Mouse (Mus musculus) erythroblast, embryonic 14.5 days (primary cell): Measurements from ENCODE around the gene Fancg. TPM values are rescaled to one million over a fixed set of nuclear protein-coding genes. Genes with fewer than 3 reads are reported as not detected.

Source experiments
- H3K27me3 ChIP-seq: 2 replicates; pipeline ENCODE4 v1.6.1; 2012; ENCODE audit warnings: inconsistent platforms; ENCODE audit not compliant: control insufficient read depth
- H3K36me3 ChIP-seq: 2 replicates; pipeline ENCODE4 v1.6.1; 2012; ENCODE audit warnings: mild to moderate bottlenecking, inconsistent platforms; ENCODE audit not compliant: control insufficient read depth
- H3K4me1 ChIP-seq: 2 replicates; pipeline ENCODE4 v1.6.1; 2012; ENCODE audit warnings: inconsistent platforms; ENCODE audit not compliant: control insufficient read depth
- H3K4me3 ChIP-seq: replicated peaks from 2 replicates; pipeline ENCODE3; 2012; ENCODE audit warnings: moderate library complexity, mild to moderate bottlenecking, inconsistent platforms
- H3K9me3 ChIP-seq: 2 replicates; pipeline ENCODE4 v1.6.1; 2012; ENCODE audit warnings: low read length, inconsistent platforms, mixed read lengths; ENCODE audit not compliant: control insufficient read depth
- GATA1 ChIP-seq: IDR thresholded peaks from 2 replicates; pipeline ENCODE4 v1.6.1; 2012; ENCODE audit warnings: low read length, inconsistent platforms, mixed read lengths
- TAL1 ChIP-seq: IDR thresholded peaks from 3 replicates; pipeline ENCODE4 v1.6.1; 2012; ENCODE audit warnings: low read length, inconsistent platforms, mixed read lengths
- polyA plus RNA-seq: library from polyadenylated mRNA; stranded (reverse); fragments of >175 nt; gene quantifications from 2 replicates; pipeline ENCODE4 v1.2.3, GENCODE M21; 2012

Gene Fancg
- polyA plus RNA-seq, 1 experiment: 0.62 TPM

DNA sequence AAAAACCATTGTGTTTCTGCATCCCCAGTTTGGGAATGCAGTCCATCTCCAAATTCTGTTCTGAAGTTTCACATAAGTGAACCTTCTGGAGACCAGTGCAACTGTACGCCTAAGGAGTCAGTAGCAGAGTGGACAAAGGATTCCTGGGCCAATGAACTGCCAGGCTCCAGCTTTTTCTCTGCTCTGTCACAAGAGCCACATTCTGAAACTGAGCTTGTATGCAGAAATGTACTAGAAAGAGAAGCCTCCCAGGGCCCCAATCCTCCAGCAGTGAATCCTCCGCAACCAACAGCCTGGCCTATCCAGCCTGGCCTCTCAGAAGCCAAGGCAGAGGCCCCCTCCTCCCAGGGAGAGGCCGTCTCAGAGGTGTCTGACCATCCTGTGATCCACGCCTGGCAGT, 37.4 kb downstream of the Fancg start:
- H3K36me3 ChIP-seq: peaks cover 11% of the 10 kb centered on the region
- TF ChIP-seq GATA1: no peak
- TF ChIP-seq TAL1: no peak
- no peaks in the 10 kb centered on the region for H3K27me3 ChIP-seq
- H3K4me3 ChIP-seq: no peak overlapping the region
- H3K9me3 ChIP-seq: no peaks in the 10 kb centered on the region
- no peaks in the 10 kb centered on the region for H3K4me1 ChIP-seq

DNA sequence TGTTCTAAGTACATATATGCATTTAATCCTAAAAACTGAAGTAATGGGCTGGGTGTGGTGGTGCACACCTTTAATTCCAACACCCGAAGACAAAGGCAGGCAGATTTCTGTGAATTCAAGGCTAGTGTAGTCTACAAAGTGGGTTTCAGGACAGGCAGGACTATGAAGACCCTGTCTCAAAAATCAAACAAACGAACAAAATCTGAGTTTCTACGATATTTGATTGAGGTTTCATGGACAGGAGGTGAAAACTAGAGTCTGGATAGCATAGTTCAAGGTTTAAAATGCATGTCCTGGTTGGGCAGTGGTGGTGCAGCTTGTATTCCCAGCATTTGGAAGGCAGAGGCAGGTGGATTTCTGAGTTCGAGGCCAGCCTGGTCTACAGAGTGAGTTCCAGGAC, 41.0 kb downstream of the Fancg start, which contains the start of gene 1700022I11Rik:
Gene 1700022I11Rik (plus strand): TSS at position 301 of the 400 bp plus-strand sequence.
- H3K4me3 ChIP-seq: no peak within 1 kb of the TSS
- no peaks in the 10 kb centered on the region for H3K9me3 ChIP-seq
- peaks cover 9% of the 10 kb centered on the region for H3K27me3 ChIP-seq
- no peaks in the 10 kb centered on the region for H3K36me3 ChIP-seq
- peaks cover 5% of the 10 kb centered on the region for H3K4me1 ChIP-seq
- no peak for TF ChIP-seq GATA1
- TF ChIP-seq TAL1: no peak

DNA sequence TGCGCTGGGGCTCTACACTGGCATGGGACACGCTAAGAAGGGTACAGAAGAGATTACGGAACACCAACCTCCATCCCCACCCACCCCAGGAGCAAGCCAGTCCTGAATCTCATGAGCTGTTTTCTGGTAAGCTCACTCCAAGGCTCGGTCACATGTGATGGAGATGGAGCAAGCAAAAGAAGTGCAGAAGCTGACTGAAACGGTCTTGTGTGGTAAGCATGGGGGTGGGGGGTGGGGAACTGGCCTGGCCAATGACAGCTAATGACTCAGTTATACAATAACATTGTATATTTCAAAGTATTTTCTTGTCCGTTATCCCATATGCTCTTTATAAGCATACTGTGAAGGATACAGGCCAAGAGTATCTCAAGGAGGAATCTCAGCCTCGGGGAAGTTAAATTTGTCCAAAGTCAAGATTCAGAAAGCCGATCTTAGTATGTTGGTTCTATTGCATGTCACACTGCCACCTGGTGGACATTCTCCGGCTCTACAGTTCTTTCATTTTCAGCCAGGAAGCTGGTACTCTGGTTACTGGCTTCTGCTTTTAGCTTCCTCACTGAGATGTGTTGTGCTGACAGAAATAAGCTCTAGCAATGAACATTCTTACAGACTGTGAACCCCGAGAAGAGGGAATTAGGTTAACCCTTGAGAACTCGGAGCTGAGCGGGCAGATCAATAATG, 45.1 kb downstream of the Fancg start:
- Histone ChIP-seq H3K27me3 (peaks cover 9% of the 10 kb centered on the region), H3K4me3 (no peak overlapping the region), H3K36me3 (no peaks in the 10 kb centered on the region), H3K9me3 (no peaks in the 10 kb centered on the region), H3K4me1 (peaks cover 5% of the 10 kb centered on the region)
- TF ChIP-seq GATA1 (no peak), TAL1 (no peak)

DNA sequence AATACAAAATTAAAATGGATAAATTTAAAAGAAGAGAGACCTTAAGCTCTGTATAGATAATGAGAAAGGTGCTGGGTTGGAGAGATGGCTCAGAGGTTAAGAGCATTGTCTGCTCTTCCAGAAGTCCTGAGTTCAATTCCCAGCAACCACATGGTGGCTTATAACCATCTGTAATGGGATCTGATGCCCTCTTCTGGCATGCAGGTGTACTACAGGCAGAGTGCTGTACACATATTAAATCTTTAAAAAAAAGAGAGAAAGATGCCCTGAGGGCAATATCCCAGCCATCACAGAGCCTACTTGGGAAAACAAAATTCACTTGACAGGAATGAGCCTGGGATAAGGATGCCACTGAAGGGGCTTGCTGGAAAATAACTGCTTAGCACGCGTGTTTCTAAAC, 46.8 kb downstream of the Fancg start:
- no peak for TF ChIP-seq TAL1
- TF ChIP-seq GATA1: no peak
- H3K4me3 ChIP-seq: no peak overlapping the region
- peaks cover 12% of the 10 kb centered on the region for H3K27me3 ChIP-seq
- H3K36me3 ChIP-seq: no peaks in the 10 kb centered on the region
- H3K9me3 ChIP-seq: no peaks in the 10 kb centered on the region
- peaks cover 5% of the 10 kb centered on the region for H3K4me1 ChIP-seq

DNA sequence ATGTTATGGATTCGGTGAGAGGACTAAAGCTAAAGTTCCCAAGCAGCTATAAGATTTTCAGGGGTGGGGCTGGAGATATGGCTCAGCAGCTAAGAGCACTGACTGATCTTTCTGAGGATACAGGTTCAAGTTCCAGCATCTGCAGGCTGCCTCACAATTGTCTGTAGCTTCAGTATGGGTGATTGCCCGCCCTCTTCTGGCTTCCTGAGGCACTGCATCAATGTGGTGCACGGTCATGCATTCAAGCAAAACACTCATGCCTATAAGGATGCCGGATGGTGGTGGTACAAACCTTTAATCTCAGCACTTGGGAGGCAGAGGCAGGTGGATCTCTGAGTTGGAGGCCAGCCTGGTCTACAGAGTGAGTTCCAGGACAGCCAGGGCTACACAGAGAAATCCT, 48.7 kb downstream of the Fancg start:
- H3K36me3 ChIP-seq: no peaks in the 10 kb centered on the region; the same call in 1 of the 2 replicates
- TF ChIP-seq GATA1: no peak
- TF ChIP-seq TAL1: no peak
- peaks cover 5% of the 10 kb centered on the region for H3K4me1 ChIP-seq
- H3K9me3 ChIP-seq: no peaks in the 10 kb centered on the region
- peaks cover 12% of the 10 kb centered on the region for H3K27me3 ChIP-seq
- H3K4me3 ChIP-seq: no peak overlapping the region

DNA sequence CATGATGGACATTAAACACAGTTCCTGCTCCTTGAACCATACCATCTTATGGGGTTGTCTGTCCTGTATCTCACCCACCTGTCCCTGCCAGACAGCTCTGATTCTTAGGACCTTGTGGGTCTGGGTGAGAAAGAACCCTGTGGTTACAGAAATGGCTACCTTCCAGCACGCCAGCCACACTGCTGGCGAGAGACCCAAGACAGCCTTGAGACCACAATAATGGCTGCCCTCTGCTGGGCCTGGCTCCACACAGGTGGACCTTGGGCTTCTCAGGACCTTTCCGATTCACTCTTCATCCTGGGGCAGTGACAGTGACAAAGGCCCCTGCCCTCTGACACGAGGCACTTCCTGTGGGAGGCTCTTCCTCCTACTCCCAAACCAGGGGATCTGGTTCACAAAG, 50.9 kb downstream of the Fancg start:
- Histone ChIP-seq H3K36me3 (no peaks in the 10 kb centered on the region; the same call in 1 of the 2 replicates), H3K9me3 (no peaks in the 10 kb centered on the region), H3K4me1 (no peaks in the 10 kb centered on the region), H3K27me3 (peaks cover 3% of the 10 kb centered on the region; the same call in 1 of the 2 replicates), H3K4me3 (no peak overlapping the region)
- TF ChIP-seq TAL1 (no peak), GATA1 (no peak)

DNA sequence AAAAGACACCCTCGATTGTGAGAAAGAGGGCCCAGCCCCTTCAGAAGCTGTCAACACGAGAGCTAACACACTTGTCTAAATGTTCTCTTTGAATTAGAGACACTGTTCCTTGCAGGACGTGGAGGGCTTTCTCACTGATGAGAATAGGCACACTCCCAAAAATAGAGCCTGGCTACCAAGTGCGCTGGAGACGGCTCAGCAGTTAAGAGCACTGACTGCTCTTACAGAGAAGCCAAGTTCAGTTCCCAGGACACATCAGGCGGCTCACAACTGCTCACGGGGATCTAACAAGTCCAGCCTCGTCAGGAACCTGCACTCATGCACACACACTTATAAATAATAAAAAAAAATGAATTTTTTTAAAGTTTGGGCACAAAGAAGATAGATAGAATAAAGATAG, 51.4 kb downstream of the Fancg start:
- H3K27me3 ChIP-seq: 0 out of 2 replicates have a peak, but pooled peaks cover 3% of the 10 kb centered on the region
- no peaks in the 10 kb centered on the region for H3K4me1 ChIP-seq
- H3K9me3 ChIP-seq: no peaks in the 10 kb centered on the region
- H3K36me3 ChIP-seq: no peaks in the 10 kb centered on the region; the same call in 1 of the 2 replicates
- no peak overlapping the region for H3K4me3 ChIP-seq
- TF ChIP-seq TAL1: no peak
- TF ChIP-seq GATA1: no peak

DNA sequence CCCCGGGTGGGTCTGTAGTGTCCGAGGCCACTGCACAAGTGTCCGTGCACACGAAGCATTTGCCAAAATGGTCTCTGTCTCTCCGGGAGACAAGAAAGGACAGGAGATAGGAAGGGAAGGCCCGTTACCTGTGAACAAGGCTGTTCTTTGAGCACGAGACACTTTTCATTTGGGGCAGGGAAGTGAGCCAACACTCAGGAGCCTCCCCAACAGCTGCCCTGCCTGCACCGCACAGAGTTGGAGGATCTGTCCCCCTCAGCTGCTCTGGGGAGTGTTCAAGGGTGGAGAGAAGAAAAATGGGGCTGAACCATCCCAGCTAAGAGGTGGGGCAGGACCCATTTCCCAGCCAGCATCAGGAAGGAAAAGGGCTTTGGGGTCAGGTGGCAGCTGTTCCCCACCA, 52.3 kb downstream of the Fancg start:
- Histone ChIP-seq H3K9me3 (no peaks in the 10 kb centered on the region), H3K4me3 (no peak overlapping the region), H3K4me1 (no peaks in the 10 kb centered on the region), H3K27me3 (0 out of 2 replicates have a peak, but pooled peaks cover 3% of the 10 kb centered on the region), H3K36me3 (no peaks in the 10 kb centered on the region; the same call in 1 of the 2 replicates)
- TF ChIP-seq GATA1 (no peak), TAL1 (no peak)

DNA sequence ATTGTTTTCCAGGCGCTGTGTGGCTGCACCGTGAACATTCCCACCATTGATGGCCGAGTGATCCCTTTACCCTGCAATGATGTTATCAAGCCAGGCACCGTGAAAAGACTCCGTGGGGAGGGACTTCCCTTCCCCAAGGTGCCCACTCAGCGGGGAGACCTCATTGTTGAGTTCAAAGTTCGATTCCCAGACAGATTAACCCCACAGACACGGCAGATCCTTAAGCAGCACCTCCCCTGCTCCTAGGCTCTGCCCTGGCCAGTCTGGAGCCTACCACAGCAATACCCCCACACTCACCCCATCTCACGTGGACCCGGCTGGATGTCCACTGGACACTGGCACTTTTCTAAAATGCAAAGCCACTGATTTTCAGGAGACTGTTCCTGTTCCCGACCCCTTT, 53.0 kb downstream of the Fancg start:
- Histone ChIP-seq H3K27me3 (0 out of 2 replicates have a peak, but pooled peaks cover 3% of the 10 kb centered on the region), H3K4me1 (no peaks in the 10 kb centered on the region), H3K4me3 (no peak overlapping the region), H3K36me3 (no peaks in the 10 kb centered on the region; the same call in 1 of the 2 replicates), H3K9me3 (no peaks in the 10 kb centered on the region)
- TF ChIP-seq TAL1 (no peak), GATA1 (no peak)
